Mouse (Mus musculus) G1E (cell line): Measurements from ENCODE around the gene Six2. TPM values are rescaled to one million over a fixed set of nuclear protein-coding genes. Genes with fewer than 3 reads are reported as not detected.

Source experiments
- ATAC-seq: 2 replicates; pipeline ENCODE4 v1.8.0; 2016; ENCODE audit warnings: mild to moderate bottlenecking; ENCODE audit not compliant: insufficient number of reproducible peaks, poor library complexity, low FRiP score, severe bottlenecking; ENCODE audit errors: extremely low read depth
- DNase-seq: peaks from one replicate; pipeline ENCODE4 v3.0.0; 2012; ENCODE audit warnings: low spot score
- H3K27me3 ChIP-seq: 2 replicates; pipeline ENCODE4 v1.6.1; 2012; ENCODE audit warnings: mild to moderate bottlenecking, low read length, inconsistent platforms; ENCODE audit not compliant: insufficient read depth
- H3K36me3 ChIP-seq: replicated peaks from 2 replicates; pipeline ENCODE3; 2012; ENCODE audit warnings: mild to moderate bottlenecking, inconsistent platforms
- H3K4me1 ChIP-seq: 2 replicates; pipeline ENCODE4 v1.6.1; 2012; ENCODE audit warnings: low read depth, low read length, inconsistent platforms, mixed read lengths; ENCODE audit not compliant: insufficient read depth
- H3K4me3 ChIP-seq: 2 replicates; pipeline ENCODE4 v1.5.1; 2012; ENCODE audit warnings: low read depth, mild to moderate bottlenecking, inconsistent platforms, low read length, moderate library complexity, mixed read lengths
- H3K9me3 ChIP-seq: replicated peaks from 2 replicates; pipeline ENCODE4 v1.6.1; 2012; ENCODE audit warnings: inconsistent platforms
- CTCF ChIP-seq: IDR thresholded peaks from 2 replicates; pipeline ENCODE4 v1.5.1; 2012; ENCODE audit warnings: low read depth, low read length, inconsistent platforms, mixed read lengths
- GATA1 ChIP-seq: IDR thresholded peaks from 2 replicates; pipeline ENCODE4 v1.6.1; 2012; ENCODE audit warnings: borderline replicate concordance, low read length, inconsistent platforms, mixed read lengths
- GATA2 ChIP-seq: IDR thresholded peaks from 2 replicates; pipeline ENCODE4 v1.6.1; 2012; ENCODE audit warnings: low read depth, low read length, inconsistent platforms, borderline replicate concordance
- POLR2AphosphoS5 ChIP-seq: IDR thresholded peaks from 2 replicates; pipeline ENCODE4 v1.6.1; 2012; ENCODE audit warnings: low read depth, low read length, inconsistent platforms; ENCODE audit not compliant: insufficient replicate concordance
- TAL1 ChIP-seq: conservative IDR thresholded peaks from 2 replicates; pipeline ENCODE4 v1.6.1; 2012; ENCODE audit warnings: low read depth, low read length, inconsistent platforms, mixed read lengths
- polyA plus RNA-seq: library from polyadenylated mRNA; stranded (reverse); fragments of >175 nt; gene quantifications from 2 replicates; pipeline ENCODE4 v1.2.3, GENCODE M21; 2012
- total RNA-seq, 2 experiments: library from RNA; stranded (forward) in 1 of 2; stranded (reverse) in 1 of 2; fragments of 200-1000 nt in 1 of 2; fragments of >200 nt in 1 of 2; fragmentation: Nextera tagmentation in 1 of 2; gene quantifications; 2 replicates each; pipeline ENCODE4 v1.2.3; 2014 to 2017

Gene Six2
- total RNA-seq (2014; fragmentation: Nextera tagmentation) (not detected in 2 replicates), total RNA-seq (2017) (0.06 TPM in 1 of 2 replicates, not detected in the other), polyA plus RNA-seq (not detected in 2 replicates)

- DNase-seq (no peak), ATAC-seq (no peak)
- H3K36me3 ChIP-seq, result no peaks in the 10 kb centered on the region
Observed at GRCm38 (mm10) chr17:85688236-85688910, at the start of gene Six2. Six2 (minus strand) TSS chr17:85688274.

DNA sequence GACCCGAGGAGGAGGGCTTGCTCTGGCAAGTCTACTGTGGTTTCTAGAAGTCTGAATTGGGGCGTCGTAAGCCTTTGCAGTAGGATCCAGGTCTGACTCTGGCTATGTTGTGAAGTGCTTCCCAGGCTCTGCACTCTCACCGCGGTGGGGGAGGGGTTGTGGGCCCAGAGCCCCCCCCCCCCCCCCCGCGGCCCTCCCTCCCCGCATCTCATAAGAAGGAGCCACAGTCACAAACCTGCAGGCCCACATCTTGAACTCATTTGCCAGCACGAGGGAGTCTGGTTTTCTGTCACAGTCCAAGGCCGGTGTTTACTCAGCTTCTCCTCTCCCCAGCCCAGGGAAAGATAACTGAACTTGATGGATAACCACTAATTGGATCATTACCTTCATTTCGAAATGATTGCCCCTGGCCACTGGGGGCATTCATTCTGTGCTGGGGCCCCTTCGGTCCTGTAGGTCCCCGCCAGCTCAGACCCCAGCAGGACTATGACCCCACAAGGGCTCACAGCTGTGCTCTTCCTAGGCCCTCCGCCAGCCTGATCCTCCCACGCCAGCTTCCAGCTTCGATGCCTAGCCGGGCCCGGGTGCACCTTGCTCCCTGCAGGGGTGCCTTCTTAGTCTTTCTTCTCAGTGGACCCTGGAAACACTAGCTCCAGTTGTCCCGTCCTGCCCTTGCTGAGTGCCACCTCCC, 49.2 kb upstream of the Six2 start:
- H3K9me3 ChIP-seq, result no peaks in the 10 kb centered on the region
- TF ChIP-seq GATA1 (no peak), CTCF (no peak), TAL1 (no peak), POLR2AphosphoS5 (no peak)
- no peaks in the 10 kb centered on the region for H3K27me3 ChIP-seq
- no peak overlapping the region for H3K4me3 ChIP-seq
- DNase-seq, result no peak
- H3K4me1 ChIP-seq, result no peaks in the 10 kb centered on the region
- ATAC-seq, result no peak
- no peaks in the 10 kb centered on the region for H3K36me3 ChIP-seq

More at GRCm38 (mm10) chr17:85688236-85688910, at the start of gene Six2:
- Histone ChIP-seq H3K4me1 (no peaks in the 10 kb centered on the region), H3K4me3 (no peak within 1 kb of the TSS; the same call in 1 of the 2 replicates), H3K27me3 (peaks cover 5% of the 10 kb centered on the region; the same call in 1 of the 2 replicates), H3K9me3 (peaks cover 30% of the 10 kb centered on the region)
- no peak for TF ChIP-seq TAL1
- no peak for TF ChIP-seq CTCF
- no peak for TF ChIP-seq GATA1
- no peak for TF ChIP-seq POLR2AphosphoS5
- no peak for TF ChIP-seq GATA2

DNA sequence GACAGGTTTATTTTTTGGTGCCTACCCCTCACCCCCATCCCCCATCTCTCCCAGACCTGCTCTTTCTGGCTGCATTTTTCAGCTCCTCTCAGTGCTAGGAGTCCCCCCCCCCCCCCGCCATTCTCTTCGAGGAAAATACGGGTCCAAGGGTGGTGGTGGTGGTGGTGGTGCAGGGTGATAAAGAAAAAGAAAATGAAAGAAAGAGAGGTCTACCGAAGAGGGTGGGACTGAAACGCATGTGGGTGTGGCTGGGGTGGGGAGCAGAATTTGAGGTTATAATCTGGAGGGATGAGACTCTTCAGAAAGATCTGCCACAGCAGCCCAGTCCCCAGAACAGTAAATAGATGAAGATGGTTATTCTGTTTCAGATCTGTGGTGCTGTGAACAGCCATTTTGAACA, 43.3 kb upstream of the Six2 start:
- DNase-seq (no peak), ATAC-seq (no peak)
- H3K9me3 ChIP-seq, result no peaks in the 10 kb centered on the region
- no peaks in the 10 kb centered on the region for H3K27me3 ChIP-seq
- no peaks in the 10 kb centered on the region for H3K36me3 ChIP-seq
- H3K4me1 ChIP-seq, result no peaks in the 10 kb centered on the region
- H3K4me3 ChIP-seq, result no peak overlapping the region
- TF ChIP-seq CTCF (no peak), POLR2AphosphoS5 (no peak), GATA2 (no peak), TAL1 (no peak), GATA1 (no peak)

- Histone ChIP-seq H3K27me3 (no peaks in the 10 kb centered on the region), H3K9me3 (no peaks in the 10 kb centered on the region), H3K4me3 (no peak overlapping the region), H3K4me1 (no peaks in the 10 kb centered on the region), H3K36me3 (no peaks in the 10 kb centered on the region)
- TF ChIP-seq POLR2AphosphoS5 (no peak), GATA1 (no peak), TAL1 (no peak), CTCF (no peak), GATA2 (no peak)
- ATAC-seq, result no peak
- no peak for DNase-seq
Observed at GRCm38 (mm10) chr17:85730231-85731015, 42.3 kb upstream of the Six2 start.

DNA sequence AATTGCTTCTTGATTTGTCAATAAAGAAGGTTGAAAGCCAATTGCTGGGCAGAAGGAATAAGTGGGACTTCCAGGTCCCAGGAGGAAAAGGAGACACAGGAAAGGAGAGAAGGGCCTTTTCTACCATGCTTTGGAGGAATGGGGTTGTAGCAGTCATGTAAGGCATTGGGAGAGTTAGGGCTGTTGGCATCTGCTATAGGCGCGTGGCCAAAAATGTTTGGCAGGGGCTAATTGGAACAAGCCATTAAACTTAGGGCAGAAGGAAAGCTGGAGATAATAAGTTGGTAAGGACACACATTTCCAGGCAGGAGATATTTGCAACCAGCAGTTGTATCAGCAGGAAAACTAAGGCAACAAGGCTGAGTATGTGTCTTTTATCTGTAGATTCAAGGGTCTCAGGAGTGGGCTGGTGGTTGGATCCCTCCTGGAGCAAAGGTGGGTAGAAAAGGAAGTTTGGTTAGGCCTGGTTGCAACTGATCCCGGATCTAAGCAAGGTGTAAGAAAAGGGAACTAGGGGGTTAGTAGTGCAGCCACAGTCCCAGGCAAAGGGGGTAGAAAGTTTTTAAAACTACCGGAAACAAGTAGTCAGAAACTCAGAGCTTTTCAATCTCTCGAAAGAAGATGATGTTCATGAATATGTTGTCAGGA, 40.1 kb upstream of the Six2 start:
- Histone ChIP-seq H3K4me1 (no peaks in the 10 kb centered on the region), H3K4me3 (no peak overlapping the region), H3K36me3 (no peaks in the 10 kb centered on the region), H3K9me3 (no peaks in the 10 kb centered on the region), H3K27me3 (peaks cover under 1% of the 10 kb centered on the region; the same call in 1 of the 2 replicates)
- DNase-seq (no peak), ATAC-seq (no peak)
- TF ChIP-seq POLR2AphosphoS5 (no peak), CTCF (no peak)
